Comparison of ENCODE assay signal across 8 mouse cellular contexts in the genomic region with DNA sequence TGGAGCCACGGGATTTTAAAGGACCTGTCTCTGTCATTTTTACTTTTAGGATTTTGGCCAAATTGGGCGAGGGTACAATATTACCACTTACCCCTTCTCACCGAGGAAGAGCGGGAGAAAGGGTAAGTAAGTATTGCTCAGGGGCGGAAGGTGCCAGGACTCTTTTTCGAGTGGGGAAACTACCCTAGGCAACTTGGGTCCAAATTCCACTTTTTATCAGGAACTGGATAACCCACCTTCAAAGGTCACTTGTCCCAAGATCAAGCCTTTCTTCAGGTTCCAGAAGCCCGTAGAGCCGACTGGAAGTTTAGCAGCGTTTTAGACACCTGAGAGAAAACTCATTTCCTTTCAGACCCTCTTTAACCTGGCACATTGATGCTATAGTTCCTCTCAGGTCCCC. TPM values are rescaled to one million over a fixed set of nuclear protein-coding genes. Genes with fewer than 3 reads are reported as not detected.
DNase-seq lines count a peak whose midpoint lies in the region; ATAC-seq and TF ChIP-seq lines count a peak whose summit lies in the region.

No protein-coding gene starts in this region.

- peak; percentile 85 for DNase-seq in heart, adult 11 months
- DNase-seq in heart, adult 8-10 months (ENCODE audit: low spot score), result no peak
- DNase-seq in ES-E14 (ENCODE audit: low read depth, low spot score), result no peak
- no peak for DNase-seq in urinary bladder, postnatal 25 days (ENCODE audit: low spot score)
- no peak for DNase-seq in gastrocnemius, postnatal 14 days

- intact Hi-C loops in gastrocnemius, postnatal 14 days (cut with DNase I; ENCODE audit: low total_unique reads), result no loop called here

- peak overlapping the region; percentile 85 for H3K9ac ChIP-seq in ES-E14 (ENCODE audit: insufficient read depth, low read depth, low read length, poor library complexity, severe bottlenecking)
- peak overlapping the region; percentile 75 for H3K9ac ChIP-seq in heart, embryonic 15.5 days

- ATAC-seq in heart, embryonic 15.5 days (replicated peaks; ENCODE audit: insufficient number of reproducible peaks, insufficient read depth, low FRiP score, low read depth), result no peak
- ATAC-seq in monocyte, adult 5-6 weeks (replicated peaks; ENCODE audit: insufficient number of reproducible peaks, low FRiP score, low TSS enrichment, poor library complexity, severe bottlenecking), result no peak

- H3K27ac ChIP-seq in ES-E14 (ENCODE audit: insufficient read depth, low read depth, low read length, poor library complexity, severe bottlenecking), result no peak overlapping the region
- H3K27ac ChIP-seq in heart, embryonic 15.5 days, result peak overlapping the region; percentile 50; the same call in 1 of the 2 replicates
- no peak overlapping the region for H3K27ac ChIP-seq in macrophage

- H3K4me2 ChIP-seq in heart, embryonic 15.5 days, result peak overlapping the region; percentile 81

- no peaks in the 10 kb centered on the region for H3K79me2 ChIP-seq in macrophage (ENCODE audit: inconsistent target)

- H3K27me3 ChIP-seq in heart, embryonic 15.5 days, result no peaks in the 10 kb centered on the region

- H3K4me3 ChIP-seq in ES-E14 (ENCODE audit: insufficient read depth in 1 of 2, low read depth in 1 of 2, low read length in 2 of 2, poor library complexity in 1 of 2, severe bottlenecking in 1 of 2) (peak overlapping the region; percentile 70 to 81), macrophage (ENCODE audit: inconsistent target) (peak overlapping the region; percentile 38)
- peak overlapping the region; percentile 64 for H3K4me3 ChIP-seq in heart, embryonic 15.5 days

- WGBS in heart, embryonic 15.5 days, result 7% methylated on average over 9 of the region's 9 CpGs
- 5% methylated on average over 9 of the region's 9 CpGs for WGBS in macrophage (ENCODE audit: missing documents)

- in situ Hi-C loops in ES-E14 (cut with MboI; ENCODE audit: low sequenced_read_pairs in 2 of 2, unreplicated experiment in 2 of 2), result no loop called here

- H3K4me1 ChIP-seq in ES-E14 (ENCODE audit: control insufficient read depth in 2 of 2, insufficient read depth in 2 of 2, low read length in 2 of 2, poor library complexity in 1 of 2), result no peaks in the 10 kb centered on the region
- no peaks in the 10 kb centered on the region for H3K4me1 ChIP-seq in heart, embryonic 15.5 days (replicated peaks)

- H3K36me3 ChIP-seq in ES-E14 (ENCODE audit: control insufficient read depth, insufficient read depth, low read length, poor library complexity, severe bottlenecking) (no peaks in the 10 kb centered on the region), macrophage (ENCODE audit: inconsistent target) (no peaks in the 10 kb centered on the region)
- H3K36me3 ChIP-seq in heart, embryonic 15.5 days, result no peaks in the 10 kb centered on the region

- no peaks in the 10 kb centered on the region for H3K9me3 ChIP-seq in ES-E14 (ENCODE audit: control insufficient read depth, insufficient read depth, low read depth, low read length)
- H3K9me3 ChIP-seq in heart, embryonic 15.5 days (replicated peaks), result no peaks in the 10 kb centered on the region

TF ChIP-seq in ES-E14, 5 proteins besides CTCF, POLR2A, EP300 and RAD21:
- no peak for TF ChIP-seq ZC3H11A (IDR thresholded peaks at IDR 0.05; ENCODE audit: borderline replicate concordance, low read depth, low read length)
- no peak for TF ChIP-seq MAFK (IDR thresholded peaks at IDR 0.05; ENCODE audit: insufficient read depth, low read depth, low read length)
- no peak for TF ChIP-seq HCFC1 (IDR thresholded peaks at IDR 0.05; ENCODE audit: borderline replicate concordance, insufficient read depth, low read length)
- TF ChIP-seq CHD2 (IDR thresholded peaks at IDR 0.05; ENCODE audit: low read depth, low read length), result no peak
- no peak for TF ChIP-seq ZNF384 (IDR thresholded peaks at IDR 0.05; ENCODE audit: low read depth, low read length)

RNA-seq across cellular contexts. Expression of gene Immp2l, which starts 0.6 kb away (rescaled TPM):
- 10 to 100 TPM; 25.7 to 31.9 (median 26.7) TPM for total RNA-seq in heart, adult 8-10 months (2022)
- 11.4 and 24.1 TPM in 2 replicates for total RNA-seq in ES-E14 (2012; rRNA removed)
- polyA plus RNA-seq in heart, embryonic 15.5 days (2015; fragmentation: Nextera tagmentation; extraction: Ambion mirVana), result 7.6 and 8.3 TPM in 2 replicates
- total RNA-seq in macrophage (2018; cell fraction: chromatin; rRNA removed), result 10 to 100 TPM in 9 of 26 experiments, 1 to 10 TPM in 15, under 1 TPM in 1, not detected in 1; 0.67 to 26.6 (median 9.2) TPM
- 1 to 10 TPM in 12 of 26 experiments, under 1 TPM in 14; 0.47 to 4.4 (median 0.94) TPM for total RNA-seq in macrophage (2018; cell fraction: cytosol; rRNA removed)
- 10 to 100 TPM in 7 of 26 experiments, 1 to 10 TPM in 15, under 1 TPM in 2, not detected in 2; 0.48 to 25.5 (median 5.9) TPM for total RNA-seq in macrophage (2018; cell fraction: nucleus; rRNA removed)
- polyA plus RNA-seq in macrophage (2018), result 2.1 to 3.1 TPM (median 2.7 TPM) in 3 replicates
- 1 to 10 TPM; 7.1 to 8.8 TPM for total RNA-seq in gastrocnemius, postnatal 14 days (2021)
- total RNA-seq in monocyte, adult 5-6 weeks (2017), result 4.3 TPM in 1 of 3 replicates, not detected in the others
